Mouse (Mus musculus) inflammation-experienced regulatory T-cells, adult 6 months (primary cell): ENCODE data around the gene Socs3. TPM values are rescaled to one million over a fixed set of nuclear protein-coding genes. Genes with fewer than 3 reads are reported as not detected.

Source experiments
- ATAC-seq: one replicate; pipeline ENCODE4 v1.8.0; 2017
- polyA plus RNA-seq, 3 experiments: library from polyadenylated mRNA; unstranded; fragments of 100-300 nt; shearing (Covaris generic); gene quantifications; one replicate each; pipeline ENCODE4 v1.2.1; 2017

Socs3 gene
- polyA plus RNA-seq, 3 experiments from 2014 or later, result 21.7 to 47.4 (median 28.6) TPM

DNA sequence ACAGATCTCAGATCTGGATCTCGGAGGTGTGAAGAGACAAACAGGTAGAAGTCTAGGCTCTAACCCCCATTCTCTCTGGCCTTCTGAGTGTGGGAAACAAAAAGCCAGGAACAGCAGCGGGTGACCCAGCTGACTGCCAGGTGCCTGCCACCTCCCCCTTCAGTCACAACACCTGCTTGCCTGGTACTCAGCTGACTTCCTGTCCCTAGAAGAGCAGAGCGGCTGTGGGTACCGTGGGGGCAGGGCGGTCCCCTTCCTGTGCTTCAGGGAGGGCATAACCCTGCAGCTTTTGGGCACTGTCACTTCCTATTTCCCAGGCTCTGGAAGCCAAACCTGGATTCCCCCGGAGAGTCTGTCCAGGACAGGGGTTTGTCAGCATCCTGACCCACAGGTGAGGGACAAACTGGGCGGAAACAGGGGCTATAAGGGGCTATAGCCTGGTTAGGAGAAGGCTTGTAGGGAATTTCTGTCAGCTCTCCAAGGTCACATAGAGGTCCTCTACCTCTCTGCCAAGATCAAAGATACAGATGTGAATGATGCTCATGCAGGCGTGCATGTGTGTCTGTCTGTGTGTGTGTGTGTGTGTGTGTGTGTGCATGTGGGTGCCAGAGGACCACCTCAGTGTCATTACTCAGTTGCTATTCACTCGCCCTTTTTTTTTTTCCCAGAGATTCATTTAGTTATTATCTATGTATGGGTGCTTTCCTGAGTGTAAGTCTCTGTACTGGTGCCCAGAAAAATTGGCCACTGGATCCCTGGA, 17.5 kb downstream of the Socs3 start:
- peak; percentile 98 for ATAC-seq

DNA sequence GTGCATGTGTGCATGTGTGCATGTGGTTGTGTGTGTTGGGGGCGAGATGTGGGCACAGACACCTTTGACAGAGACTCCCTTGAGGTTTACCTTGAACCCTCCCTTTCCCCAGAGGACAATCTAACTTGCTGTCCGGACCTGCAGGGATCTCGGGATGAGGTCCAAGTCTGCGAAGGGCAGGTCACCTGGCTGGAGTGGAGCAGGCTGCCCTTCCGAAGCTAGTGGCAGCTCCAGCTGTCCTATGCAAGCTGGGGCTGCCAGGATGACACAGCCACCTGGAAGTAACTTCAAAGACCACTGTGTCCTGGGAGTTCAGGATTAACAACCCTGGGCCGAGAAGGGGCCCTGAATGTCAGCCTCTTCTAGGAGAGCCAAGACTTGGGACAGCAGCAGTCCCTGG, 18.5 kb downstream of the Socs3 start:
- no peak for ATAC-seq

GRCm38 (mm10) chr11:117949392-117950091, 20.3 kb downstream of the Socs3 start:
- ATAC-seq, result no peak

DNA sequence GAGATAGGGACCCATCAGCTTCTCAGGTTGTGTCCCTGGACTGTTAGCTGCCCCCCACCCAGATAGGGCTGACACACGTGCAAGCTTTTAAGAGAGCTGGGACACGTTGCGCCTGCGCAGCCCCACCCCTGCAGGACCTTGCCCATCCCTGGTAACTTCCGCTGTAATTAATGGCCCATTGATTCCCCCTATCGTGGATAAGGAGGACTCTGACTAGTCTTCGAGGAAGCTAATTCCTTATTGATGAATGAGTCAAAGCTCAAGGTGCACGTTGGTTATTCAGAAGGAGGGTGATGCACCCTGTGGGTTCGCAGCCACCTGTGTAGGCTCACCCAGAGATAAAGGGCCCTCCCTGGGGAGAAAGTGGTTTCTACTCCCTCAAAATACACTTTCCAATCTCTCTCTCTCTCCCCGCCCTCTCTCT, 22.8 kb downstream of the Socs3 start:
- ATAC-seq, result no peak

DNA sequence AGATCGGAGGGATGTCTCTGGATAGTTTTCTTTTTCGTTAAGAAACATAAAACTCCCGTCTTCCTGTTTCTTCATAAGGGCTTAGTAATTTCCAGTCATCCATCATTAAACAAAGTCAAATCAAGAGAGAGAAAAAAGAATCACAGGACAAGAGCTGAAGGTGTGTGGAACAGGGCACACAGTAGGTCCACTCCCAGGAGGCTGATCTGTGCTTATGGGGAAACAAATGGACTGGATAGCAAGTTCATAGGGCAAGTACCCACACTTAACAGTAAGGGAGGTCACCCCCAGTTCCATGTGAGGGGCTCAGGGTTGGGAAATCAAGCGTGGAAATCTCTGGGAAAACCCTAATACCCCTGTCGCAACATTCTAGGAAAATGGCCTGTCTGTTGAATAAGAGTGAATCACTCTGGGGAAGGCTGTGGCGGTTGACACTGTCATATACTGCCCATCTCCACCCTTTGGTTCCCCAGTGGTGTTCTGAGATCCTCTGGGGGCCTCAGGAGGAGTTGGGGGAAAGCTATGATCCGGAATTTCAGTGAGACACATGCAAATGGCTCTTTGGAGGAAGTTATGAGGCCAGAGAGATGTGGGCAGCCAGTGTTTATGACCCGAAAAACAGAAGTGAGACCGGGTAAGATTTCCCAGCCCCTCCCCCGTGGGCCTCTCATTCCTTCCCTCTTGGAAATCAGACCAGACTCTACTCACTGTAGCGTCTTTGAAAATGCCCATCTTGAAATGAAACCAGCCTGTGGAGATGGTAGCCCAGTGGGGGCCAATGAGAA, 23.5 kb downstream of the Socs3 start:
- ATAC-seq, result no peak

GRCm38 (mm10) chr11:117941848-117942247, 28.0 kb downstream of the Socs3 start:
- no peak for ATAC-seq

- ATAC-seq, result no peak
Observed at GRCm38 (mm10) chr11:117941325-117941834, 28.5 kb downstream of the Socs3 start.

GRCm38 (mm10) chr11:117940881-117941280, 29.0 kb downstream of the Socs3 start:
- ATAC-seq, result no peak

DNA sequence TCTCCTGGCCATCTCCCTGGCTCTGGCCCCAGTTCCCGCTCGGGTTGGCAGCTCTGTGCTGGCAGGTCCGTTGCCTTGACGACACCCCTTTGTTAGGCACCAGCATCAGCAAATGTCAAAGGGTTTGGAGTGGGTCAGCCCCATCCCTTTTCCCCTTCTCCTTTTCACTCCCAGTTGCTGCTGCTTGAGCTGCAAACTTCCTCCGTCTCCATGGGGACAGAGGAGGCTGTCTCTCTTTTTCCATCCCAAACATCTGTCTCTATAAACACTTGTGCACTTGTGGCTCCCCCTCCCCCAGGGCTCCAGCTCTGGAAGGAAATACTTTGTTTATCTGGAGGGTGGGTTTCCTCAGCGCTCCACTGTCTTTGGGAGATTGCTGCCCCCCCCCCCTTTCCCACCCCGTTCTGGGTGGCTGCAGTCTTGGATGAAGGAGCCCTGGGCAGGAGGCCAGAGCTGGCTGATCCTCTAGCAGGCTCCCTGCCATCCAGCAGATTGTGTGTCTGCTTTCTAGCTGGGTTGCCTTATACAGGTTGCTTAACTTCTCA, 30.0 kb downstream of the Socs3 start:
- ATAC-seq, result no peak

DNA sequence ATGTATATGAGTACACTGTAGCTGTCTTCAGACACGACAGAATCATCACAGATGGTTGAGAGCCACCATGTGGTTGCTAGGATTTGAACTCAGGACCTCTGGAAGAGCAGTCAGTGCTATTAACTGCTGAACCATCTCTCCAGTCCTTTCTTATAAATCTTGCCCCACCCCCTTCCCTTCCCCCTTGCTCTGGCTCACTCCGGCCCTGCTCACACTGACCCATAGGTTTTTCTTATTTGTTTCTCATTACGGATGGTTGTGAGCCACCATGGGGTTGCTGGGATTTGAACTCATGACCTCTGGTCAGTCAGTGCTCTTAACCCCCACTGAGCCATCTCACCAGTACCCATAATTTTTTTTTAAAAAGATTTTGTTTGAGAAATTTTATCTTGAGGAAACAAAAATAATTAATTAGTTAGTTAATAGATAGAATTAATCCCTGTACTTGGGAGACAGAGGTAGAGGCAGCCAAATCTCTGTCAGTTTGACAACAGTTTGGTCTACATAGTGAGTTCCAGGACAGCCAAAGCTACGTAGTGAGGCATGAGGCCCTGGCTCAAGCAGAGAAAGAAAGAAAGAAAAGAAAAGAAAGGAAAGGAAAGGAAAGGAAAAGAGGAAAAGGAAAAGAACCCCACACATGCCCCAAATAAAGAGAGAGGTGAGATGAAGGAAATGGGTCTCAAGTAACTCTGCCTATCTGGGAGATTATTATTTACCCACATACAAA, 30.7 kb downstream of the Socs3 start:
- no peak for ATAC-seq

DNA sequence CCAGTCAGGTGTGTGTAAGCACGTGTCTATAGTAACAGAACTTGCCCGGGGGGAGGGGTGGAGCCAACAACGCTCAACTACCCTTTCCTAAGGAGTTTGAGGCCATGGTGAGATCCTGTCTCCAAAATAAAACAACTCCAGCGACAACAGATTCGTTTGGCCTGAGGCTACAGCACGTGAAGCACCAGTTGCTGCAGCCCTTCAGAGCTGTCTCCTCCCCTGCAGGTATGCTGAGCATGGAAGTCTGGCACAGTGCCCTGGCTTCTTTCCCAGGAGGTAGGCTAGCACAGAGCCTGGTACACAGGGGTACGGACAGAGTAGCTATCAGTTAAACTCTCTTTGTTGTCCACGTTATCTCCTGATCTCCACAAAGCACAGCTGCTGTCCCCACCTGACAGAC, 33.6 kb downstream of the Socs3 start:
- no peak for ATAC-seq

DNA sequence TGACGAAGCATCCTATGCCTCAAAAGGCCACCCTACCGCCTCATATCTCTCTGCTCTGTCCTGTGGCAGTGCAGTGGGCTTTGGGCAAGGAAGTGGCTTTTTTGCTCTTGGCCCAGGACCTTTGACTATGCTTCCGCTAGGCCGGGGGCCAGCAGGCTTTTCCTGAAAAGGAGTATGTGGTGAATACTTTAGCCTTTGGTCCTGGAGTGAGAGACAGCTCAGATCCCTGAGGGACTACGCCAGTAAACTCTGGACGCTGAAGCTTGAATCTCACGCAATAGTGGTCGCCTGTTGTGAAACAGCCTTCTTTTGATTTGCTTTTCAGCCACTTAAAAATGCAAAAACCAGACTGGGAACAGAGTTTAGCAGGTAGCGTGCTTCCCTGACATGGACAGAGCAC, 34.2 kb downstream of the Socs3 start:
- ATAC-seq, result no peak

GRCm38 (mm10) chr11:117934576-117935368, 35.1 kb downstream of the Socs3 start:
- no peak for ATAC-seq

DNA sequence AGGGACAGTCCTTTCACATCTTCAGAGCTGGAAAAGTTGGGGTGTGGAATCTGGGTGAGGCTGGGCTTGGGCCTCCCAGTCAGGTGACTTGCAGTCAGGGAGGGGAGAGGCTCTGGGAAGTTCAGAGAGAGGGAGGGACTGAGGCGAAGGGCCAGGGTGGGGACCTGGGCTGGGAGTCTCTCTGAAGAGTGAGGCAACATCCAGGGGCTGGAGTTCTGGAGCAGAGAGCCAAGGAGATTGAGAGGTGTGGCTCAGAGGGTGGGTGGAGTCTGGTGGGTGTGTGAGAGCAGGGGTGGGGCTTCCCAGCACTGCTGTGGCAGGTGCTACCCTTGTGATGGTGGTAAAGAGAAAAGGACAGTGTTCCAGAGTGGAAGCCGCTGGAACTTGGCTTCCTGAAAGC, 35.7 kb downstream of the Socs3 start:
- ATAC-seq, result no peak

GRCm38 (mm10) chr11:117932195-117932594, 37.7 kb downstream of the Socs3 start:
- ATAC-seq, result no peak

DNA sequence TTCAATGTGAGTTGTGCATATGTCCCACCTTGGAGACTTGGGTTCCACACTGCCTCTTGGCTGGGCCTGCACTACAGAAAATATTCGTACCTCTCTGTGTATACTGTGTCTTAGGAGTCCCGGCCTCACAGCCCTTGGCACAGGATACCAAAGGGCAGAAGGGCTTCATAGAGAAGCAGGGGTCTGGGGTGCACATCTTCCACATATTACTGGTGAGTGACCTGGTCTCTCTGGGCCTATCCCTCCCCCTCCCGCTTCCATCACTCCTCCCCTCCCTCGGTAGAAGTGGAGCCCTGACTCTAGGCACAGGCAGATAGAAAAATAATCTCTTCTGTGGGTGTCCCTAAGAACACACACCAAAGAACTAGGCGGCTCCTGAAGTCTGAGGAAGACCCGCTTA, 38.3 kb downstream of the Socs3 start:
- no peak for ATAC-seq

GRCm38 (mm10) chr11:117930781-117931338, 39.0 kb downstream of the Socs3 start:
- no peak for ATAC-seq

- no peak for ATAC-seq
Observed at GRCm38 (mm10) chr11:117925541-117925940, 44.3 kb downstream of the Socs3 start.

- no peak for ATAC-seq
Observed at GRCm38 (mm10) chr11:117924466-117924865, 45.4 kb downstream of the Socs3 start.

DNA sequence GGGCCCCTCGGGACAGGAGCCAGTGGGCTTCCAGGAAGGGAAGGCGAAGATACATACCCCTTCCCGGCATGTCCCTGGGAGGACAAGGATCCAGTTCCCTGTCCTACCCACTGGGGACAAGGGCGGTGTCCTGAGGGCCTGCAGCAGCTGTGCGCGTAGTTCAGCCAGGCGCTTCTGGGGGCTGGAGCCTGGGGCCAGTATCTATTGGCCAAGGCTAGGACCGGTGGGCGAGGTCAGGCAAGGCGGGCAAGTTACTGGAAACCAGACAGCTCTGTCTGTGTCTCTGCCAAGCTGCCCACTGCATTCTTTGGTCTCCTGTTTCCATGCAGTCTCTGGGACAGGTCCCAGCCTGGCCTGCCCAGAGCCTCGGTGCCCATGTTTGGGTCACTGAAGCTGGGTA, 46.6 kb downstream of the Socs3 start:
- no peak for ATAC-seq

DNA sequence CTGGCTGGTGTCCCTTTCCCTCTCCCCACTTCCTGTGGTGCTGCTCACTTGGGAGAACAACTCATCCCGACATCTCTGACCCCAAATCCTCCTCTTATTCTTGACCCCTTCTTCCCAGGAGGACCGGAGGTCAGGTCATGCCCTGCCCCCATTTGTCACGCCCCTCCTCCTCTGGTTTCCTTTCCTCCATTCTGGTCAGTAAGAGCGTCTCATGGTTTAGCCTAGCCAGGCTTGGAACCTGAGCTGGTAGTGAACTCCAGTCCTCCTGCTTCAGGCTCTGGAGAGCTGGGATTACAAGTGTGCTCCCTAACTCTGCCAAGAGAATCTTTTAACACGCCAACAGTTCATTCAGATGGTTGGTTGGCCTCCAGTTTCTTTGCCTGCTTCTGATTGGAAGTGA, 50.6 kb downstream of the Socs3 start:
- no peak for ATAC-seq
